Mouse (Mus musculus) urinary bladder, adult 2 months (tissue): ENCODE measurements around the gene Rgma. TPM values are rescaled to one million over a fixed set of nuclear protein-coding genes. Genes with fewer than 3 reads are reported as not detected.

Experiments used
- DNase-seq: peaks from one replicate; pipeline ENCODE4 v3.0.0; 2022; ENCODE audit warnings: low spot score
- polyA plus RNA-seq: library from polyadenylated mRNA; depleted of rRNA; stranded (reverse); fragments of >200 nt; gene quantifications from 2 replicates; pipeline ENCODE4 v1.2.3, GENCODE M21; 2012; rRNA removed

The Rgma gene
- 7.2 and 18.5 TPM in 2 replicates for polyA plus RNA-seq

DNA sequence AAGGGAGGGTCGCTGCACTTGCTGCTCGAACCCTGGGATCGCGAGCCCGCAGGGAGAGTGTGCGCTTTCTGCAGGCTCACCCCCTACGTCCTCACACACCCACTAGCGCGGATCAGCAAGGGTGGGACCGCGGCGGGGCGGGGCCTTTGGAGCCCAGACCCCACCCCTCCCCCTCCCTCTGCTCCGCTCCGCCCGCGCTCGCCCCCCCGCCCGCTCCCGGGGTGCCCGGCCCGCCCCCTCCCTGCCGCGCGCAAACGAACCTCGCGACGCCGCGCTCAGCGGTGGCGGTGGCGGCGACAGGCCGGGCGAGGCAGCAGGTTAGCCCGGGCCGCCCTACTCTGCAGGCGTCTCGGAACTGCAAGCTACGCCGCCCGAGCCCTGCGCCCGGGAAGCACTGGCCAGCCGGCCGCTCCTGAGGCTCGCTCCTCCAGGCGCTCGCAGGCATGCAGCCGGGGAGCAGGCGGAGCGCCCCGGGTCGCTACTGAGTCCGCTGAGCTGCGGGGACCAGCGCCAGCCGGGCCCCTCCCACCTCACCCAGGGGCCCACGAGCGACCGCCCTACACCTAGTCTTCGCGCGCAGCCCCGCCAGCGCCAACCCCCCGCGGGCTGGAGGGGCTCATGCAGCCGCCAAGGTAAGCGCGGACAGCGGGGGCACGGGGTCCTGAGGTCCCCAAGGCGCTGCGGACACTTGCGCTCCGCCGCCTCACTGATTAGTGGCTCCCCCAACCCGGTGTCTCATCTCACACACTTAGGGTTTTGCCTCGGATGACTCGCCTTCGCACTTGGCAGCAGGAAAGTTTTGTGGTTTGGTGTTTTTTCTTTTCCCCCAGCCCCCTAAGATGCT, at the start of gene Rgma:
Gene Rgma, plus strand, starts transcription at position 253 of the 844 bp plus-strand sequence.
- DNase-seq = peak; percentile 61

DNA sequence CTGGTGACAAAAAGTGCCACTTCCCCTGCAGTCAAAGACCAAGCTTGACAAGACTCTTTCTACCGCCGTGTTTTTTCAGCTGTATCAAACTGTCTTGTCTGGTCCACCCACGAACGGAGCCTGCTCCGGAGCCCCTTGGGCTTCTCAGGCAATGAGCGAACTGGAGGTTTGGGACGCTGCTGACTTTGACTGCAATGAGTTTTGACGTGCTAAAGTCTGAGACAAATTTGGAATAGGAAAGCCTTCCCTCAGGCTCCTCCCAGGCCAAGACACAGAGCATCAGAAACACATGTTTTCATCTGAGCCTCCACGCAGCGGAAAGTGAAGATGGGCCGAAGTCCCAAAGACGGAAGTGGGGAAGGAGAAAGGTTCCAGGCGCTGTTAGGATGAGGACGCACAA, 49.1 kb upstream of the Rgma start:
- no peak for DNase-seq

DNA sequence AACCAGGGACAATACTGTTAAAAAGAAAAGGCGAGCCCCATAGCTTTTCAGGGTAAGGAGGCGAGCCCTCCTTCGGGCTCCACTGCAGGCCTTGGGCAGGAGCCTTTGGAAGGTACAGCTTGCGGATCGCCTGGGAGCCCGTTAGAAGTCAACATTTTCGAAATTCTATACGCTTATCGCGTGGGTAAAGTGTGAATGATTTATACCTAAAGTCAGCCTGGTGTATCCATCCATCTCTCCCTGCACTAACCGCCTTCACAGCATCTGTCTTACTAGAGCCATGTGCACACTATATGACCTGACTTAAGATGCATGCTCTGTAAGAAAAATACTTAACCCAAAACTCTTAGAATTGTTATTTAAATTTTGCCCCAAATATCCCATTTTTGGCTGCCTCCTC, 48.6 kb upstream of the Rgma start:
- DNase-seq = no peak

DNA sequence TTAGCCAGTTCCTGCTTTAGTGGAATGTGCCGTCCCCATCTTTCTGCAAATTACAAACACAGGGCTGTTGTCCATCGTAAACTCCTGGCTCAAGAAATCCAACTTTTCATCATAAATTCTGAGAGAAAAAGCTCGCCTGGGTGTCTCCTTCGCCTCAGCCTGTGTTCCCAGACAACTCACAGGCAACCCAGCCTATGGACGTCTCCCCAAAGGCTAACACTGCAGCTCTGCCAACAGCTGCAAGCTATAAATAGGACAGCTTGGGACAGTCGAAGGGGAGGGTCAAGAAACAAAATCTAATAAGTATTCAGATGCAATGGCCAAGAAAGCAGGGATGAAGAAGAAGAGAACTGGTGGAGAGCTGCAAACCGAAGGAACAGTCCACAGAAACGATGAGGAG, 48.1 kb upstream of the Rgma start:
- DNase-seq = no peak

DNA sequence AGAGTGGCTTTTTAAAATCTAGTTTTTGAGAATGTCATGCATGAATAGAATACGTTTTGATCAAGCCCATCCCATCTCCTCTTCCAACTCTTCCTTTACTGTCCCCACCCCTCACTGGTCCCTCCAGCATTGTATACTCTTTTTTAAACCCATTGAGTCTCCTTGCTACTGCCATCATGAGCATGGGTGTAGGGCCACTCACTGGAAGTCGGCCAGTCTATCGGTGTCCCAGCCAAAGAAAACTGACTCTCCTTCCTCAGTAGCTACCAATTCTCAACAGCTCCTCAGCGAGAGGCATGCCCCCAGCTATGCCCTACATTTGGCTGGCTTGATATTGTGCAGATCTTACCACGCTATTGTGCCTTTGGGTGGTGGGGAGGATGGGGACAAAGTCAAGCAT, 47.7 kb upstream of the Rgma start:
- no peak for DNase-seq

DNA sequence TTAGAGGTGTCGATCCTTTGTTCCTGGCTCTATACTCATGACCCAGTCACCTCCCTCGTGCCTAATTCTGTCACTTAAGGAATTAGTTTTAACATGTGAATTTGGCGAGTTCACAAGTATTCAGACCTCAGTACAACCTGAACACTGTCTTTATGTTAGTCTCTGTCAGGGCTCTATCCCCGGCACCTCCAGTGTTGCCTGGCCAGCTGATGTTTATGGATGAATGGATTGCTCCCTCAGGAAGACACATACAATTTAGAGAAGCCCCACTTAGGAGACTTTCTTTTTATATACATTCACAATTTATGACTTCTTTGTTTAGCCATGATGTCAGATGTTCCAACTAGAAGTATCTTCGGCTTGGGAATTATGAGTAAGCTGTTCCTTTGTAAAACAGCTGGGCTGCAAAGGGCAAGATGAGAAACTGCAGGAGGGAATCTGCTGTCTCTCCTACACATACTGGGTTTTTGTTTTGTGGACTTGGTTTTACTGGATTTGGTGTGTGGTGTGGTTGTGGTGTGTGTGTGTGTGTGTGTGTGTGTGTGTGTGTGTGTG, 46.6 kb upstream of the Rgma start:
- no peak for DNase-seq

DNA sequence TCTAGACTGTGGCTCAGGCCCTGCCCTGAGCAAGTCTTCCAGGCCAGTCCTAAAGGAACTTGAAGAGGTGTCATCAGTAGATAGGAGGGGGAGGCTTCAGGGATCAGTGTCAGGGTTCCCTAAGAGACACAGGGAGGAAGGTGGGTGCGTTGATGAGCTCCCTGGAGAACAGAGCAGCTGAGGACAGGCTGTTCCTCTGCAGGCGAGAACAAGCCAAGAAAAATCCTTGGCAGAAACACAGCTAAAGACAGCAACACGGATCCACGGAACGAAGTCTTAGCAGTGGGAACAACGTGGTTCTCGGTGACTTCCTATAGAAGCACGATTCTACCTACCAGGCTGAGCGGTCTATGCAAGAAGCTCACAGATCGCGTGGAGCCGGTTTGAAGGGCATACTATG, 44.6 kb upstream of the Rgma start:
- no peak for DNase-seq

DNA sequence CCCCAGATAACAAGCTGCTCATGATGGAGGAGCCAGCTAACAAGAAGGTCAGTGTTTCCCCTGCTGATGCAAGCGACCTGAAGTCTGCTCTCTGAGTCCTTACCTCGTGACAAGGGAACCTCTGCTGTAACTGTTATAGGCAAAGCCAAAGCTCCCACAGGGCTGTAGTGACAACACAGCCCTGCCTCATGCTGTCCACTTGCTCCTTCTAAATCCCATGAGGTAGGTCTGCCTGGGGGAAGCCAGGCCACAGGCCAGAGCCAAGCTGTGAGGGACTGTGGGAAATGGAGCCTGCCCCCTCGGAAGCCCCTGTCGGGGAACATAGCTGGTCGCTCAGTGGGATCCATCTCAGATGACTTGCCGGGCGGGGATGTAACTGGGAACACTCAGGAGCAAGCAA, 43.7 kb upstream of the Rgma start:
- no peak for DNase-seq

DNA sequence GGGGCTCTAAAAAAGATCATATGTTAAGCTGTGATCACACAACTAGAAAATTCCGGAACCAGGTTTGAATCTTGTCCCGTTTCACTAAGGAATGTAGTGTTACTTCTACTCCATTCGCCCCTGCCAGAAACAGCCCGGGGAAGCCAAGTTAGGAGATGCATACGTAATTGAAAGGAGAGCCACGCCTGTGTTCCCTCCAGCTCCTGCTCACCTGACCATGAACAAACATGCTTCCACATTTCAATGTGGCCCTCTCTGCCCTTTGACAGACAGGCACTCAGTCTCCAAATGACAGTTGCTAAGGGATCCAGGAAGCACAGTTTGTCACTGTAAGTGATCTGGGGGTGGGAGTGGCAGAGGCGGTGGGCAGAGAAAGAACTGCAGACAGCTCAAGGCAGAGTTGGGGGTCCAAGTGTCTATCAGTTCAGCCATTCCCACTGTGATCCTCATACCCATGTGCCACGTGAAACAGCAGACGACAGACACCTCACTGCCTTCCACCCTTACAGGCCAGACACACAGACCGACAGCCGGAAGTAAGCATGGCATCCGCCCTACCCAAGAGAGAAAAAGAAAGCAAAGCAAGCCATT, 41.8 kb upstream of the Rgma start:
- DNase-seq = no peak

DNA sequence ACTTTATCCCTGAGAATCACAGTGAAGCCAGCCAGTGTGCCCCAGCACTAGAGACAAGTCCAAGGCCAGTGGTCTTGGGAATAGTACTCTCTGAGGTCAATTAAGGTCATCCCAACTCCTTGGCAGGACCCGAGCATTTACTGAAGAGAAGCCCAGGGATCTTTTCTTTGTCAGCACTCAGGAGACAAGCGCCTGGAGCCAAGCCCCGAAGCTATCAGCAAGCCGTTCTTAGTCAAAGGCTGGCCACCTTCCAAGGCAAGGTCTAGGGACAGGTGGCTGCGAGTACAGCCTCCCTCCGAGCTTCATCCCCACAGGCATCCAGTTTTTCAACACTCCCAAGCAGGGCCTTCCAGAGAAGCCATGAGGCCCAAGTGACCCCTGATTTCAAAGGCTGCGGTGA, 40.4 kb upstream of the Rgma start:
- DNase-seq = no peak

DNA sequence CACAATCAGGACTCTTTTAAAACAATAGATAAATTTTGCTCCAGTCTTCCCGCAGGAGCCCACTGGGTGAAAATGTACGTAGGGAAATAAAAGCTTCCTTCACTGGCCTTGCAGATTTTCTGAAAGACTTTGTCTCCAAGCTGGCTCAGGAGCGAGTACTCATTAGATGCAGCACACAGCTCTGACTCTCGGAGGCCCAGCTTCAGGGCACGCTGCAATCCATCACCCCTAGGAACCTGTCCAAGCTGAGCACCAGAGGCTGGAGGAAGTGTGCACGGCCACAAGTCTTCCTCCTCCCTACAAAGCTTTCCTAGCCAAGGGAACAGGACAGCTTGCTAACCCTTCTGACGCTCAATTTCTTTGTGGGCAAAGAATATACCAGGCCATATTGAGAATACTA, 38.9 kb upstream of the Rgma start:
- DNase-seq = no peak

DNA sequence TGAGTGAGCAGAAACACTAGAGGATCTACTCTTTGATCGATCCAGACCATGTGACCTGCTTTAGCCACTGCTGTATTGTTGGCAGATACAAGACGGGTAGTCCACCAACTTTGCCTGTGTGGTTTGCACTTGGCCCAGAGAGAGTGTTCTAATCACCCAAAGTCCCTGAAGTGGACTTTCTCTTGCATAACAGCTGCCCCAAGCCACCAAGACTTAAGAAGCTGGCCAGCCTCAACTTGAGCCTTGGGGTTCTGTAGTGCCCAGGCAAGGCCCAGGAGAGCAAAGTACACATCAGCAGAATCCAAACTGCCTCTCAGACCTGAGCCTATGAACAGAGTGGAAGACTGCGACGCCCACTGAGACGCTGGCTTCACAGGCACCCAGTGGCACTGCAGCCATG, 37.0 kb upstream of the Rgma start:
- DNase-seq = no peak

DNA sequence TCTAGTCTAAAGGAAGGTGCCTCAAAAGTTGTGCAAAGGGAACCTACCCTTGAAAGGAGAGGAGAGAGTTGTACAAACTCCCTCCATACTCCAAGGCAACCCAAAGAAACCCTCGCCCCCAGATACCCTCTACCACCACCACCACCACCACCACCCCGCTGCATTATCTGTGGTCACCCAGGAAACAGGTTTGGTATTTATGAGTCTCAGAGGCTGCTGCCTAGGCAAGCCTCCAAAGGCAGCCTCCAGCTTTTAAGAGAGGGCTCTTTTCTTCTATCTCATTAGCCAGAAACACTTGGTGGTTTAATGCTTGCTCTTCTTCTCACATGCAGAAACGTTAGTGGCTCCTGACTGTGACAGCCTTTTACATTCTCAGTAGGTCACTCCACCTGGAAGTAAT, 31.5 kb upstream of the Rgma start:
- no peak for DNase-seq

DNA sequence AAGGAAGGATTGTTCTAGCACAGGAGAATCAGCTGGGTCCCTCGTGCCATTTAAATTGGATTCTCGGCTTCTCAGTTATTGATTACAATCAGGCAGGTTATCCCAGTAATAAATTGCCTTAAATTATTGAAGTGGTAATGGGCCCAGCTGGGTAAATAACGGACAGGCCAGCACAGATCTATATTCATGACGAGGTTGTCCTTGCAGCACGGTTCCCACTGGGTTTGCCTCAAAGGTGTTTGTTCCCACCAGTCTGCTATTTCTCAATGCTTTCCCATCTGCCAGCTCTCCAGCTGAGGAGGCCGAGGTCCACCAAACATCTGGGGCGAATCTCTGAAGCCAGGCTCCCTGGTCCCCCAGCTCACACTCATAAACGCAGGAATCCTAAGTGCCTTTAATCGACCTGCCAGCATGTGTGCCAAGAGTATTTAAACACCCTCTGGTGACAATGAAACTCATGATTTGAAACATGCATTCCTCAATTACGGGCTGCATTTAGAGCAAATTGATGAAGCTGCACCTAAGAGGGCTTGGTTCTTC, 26.7 kb upstream of the Rgma start:
- DNase-seq = no peak

DNA sequence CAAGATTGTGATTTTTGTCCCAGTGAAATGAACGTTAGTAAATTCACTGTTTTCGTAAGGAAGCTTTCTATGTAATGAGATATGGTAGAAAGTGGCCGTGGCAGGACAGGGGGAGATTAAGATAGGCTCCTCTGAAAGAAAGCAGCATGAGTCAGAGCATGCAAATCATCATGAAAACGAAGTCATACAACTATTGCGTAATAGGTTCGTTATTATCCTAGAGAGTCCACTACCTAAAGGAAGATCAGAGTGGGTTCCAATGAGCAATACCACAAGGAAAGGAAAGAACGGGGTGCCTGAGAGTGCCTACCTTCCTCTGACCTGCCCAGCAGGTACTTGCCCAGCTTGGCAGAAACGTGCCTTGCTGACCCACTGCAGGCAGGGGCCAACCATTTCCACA, 26.2 kb upstream of the Rgma start:
- no peak for DNase-seq

DNA sequence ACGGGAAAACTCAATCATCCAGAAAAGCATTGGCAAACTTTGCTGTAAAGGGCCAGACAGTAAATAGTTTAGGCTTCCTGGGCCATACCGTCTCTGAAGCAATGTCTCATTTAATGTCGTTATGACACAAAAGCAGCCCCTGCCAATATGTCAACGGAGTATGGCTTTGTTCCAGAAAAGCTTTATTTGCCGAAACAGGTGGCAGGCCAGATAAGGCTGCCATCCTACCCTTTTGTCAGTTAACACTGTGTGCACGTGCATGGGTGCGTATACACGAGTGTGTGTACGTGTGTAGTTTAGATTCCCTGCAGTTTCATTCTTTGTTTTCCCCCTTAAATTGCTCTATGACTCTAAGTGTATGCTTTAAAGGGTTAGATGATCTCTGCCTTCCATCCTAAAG, 20.1 kb upstream of the Rgma start:
- DNase-seq = no peak

DNA sequence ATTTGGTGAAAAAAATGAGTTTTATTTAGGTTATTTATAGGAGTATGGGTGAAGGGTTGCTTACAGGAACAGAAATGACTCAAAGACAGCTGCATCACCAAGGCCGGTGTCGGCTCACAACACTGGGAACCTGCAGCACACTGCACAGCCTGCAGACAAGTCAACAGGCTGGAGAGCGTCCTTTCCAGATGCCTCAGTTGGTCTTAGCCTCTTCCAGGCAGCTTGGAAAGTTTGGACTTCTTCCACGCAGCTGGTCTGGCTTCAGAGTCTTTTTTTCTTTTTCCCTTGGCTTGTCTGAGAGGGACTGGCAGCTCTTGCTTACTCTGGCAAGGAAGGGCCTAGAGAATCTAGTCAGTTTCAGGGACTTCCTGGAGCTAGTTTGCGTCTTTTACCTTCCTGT, 18.4 kb upstream of the Rgma start:
- DNase-seq = no peak

DNA sequence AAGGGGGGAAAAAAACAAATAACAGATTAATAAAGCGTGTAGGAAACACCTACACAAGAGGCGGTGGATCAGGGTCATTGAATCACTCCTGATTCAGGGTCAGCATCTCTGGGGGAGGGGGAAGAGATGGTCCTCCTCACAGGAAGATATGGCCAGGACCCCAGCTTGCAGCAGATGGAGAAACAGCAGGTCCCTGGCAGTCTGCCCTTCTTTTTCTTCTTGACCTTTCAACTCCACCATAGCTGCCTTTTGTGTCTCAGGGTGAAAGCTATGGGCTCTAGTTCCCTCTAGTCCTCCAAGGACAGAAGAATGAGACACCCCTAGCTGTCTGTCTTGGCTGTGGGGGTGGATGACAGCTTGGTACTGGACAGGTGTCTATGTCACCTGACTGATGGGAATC, 17.7 kb upstream of the Rgma start:
- no peak for DNase-seq

DNA sequence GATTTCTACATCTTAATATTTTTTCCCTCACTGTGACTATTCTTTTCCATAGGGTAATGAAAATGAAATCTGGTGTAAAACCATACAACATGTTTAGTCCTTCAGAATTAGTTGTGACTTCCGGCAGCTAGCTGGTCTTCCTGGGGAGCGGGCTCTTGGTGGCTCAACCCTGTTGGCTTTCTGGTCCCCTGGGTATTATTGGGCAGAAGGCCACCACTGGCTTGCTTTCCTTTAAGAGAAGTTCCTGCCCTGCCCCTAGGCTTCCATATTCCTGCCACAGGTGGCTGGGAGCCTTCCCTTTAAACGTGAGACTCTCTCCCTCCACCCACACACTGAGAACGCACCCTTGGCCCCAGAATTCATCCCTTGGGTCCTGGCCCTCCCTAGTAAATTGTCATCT, 9.8 kb upstream of the Rgma start:
- DNase-seq = no peak

DNA sequence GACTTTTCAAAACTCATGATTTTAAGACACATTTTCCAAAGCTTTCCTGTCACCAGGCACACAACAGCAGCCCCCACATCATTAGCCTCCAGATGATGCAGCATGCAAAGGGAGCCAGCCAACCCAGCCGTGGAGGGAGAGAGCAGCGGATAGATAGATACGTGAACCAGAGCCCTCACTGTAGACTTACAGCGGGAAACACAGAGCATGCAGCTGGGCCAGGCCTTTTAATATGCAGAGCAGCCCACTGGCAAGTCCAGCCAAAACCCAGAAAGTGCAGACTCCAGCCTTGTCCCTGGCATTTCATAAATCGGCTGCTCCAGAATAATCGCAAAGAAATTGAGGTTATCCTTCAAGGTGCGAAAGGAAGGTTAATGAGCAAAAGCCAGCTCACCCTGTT, 9.3 kb upstream of the Rgma start:
- no peak for DNase-seq

DNA sequence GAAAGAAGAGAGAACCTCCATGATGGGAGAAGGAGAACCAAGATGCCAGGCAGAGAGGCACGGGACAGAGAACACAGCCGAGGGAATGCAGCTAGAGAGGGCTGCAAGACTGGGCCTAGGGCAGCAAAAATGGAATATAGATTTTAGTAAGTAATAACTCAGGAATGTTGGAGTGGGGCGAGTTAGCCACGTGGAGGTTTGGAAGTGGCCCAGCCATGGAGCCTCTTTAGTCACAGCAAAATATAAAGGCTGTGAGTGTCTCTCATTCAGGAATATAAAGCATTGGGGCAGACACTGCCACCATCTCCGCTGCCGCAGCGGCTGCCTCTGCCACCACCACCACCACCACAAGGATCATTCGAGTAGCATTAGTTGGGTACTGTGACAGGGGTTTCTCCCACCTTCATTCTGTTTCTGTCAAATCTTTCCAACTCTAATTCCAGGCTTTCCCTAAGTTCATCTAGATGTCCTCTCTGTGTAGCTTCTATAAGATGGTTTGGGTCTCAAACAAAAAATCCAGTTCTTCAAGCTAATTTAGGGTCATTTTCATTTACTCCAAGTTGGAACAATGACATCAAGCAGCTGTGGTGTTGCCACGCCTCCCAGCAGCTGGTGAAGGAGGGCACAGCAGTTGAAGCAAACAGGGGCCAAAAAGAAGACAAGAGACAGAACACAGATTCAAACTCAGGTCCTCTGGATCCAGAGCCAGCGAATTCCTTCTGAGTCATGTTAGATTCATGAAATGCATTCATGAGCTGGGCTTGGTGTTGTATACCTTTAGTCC, 7.4 kb upstream of the Rgma start:
- DNase-seq = no peak

DNA sequence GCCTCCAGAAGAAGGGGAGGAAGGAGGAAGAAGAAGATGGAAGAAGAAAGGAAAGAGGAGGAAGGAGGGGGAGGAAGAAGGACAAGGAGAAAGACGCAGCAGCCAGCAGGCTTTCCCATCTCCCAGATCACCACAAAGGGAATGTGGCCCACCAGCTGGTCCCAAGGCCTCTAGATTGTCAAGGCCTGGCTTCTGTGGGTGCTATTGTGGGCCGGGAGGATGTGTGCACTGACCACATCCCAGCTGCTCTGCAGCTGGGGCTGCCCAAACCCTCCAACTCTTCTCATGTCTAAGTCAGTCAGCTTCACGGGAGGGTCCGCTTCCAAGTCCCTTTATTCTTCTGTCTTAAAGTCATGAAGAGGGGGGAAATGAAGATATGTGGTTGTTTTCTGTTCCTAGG, 5.3 kb upstream of the Rgma start:
- no peak for DNase-seq
